Mouse (Mus musculus) cerebellum, postnatal 14 days (tissue): ENCODE measurements at regions not wholly inside any gene's neighbourhood (a gene's known extent, or its start where the extent isn't known, plus 50 kb on each side); places are given as distances from the start of the nearest gene placed in this dataset.

Source experiments
- DNase-seq, 2 experiments: peaks; one replicate each; pipeline ENCODE4 v3.0.0; 2021; ENCODE audit warnings: mixed read lengths in 2 of 2

DNA sequence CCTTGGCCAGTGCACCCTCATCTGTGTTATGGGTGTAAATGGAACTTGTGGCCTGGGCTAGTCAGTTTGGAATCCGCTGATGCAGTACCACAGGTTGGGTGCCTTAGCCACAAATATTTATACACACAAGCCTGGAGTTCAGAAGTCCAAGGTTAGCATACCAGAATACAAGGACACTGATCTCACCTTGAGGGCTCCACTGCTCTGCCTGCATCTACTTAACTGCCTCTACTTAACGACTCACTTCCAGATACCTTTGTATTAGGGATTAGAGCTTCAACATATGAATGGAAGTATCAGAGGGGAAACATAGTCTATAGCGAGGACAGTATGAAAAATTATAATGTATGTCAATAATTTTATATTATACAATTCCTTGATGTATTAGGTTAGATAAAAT lies 57.5 kb downstream of the Tmem174 start:
- DNase-seq = no peak

GRCm38 (mm10) chr13:98578426-98579066 lies 58.7 kb downstream of the Tmem174 start:
- no peak for DNase-seq

DNA sequence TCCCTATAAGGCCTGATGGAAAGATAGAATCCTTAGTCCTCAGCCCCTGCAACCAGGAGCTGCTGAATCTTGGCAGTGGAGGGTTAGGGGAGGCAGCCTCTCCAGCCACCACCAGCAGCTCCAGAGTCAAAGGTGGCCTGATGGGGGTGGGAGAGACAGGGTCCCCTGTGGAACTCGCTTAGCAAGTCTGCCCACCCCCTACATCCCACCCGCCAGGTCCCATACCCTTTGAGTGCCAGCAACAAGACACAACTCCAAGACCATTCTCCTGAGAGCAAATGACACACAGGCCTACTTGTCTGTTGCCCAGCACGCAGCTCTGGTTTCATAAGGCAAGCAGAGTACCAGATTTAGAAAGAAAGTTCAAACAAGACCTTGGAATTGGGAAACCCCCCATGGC lies 61.1 kb downstream of the Tmem174 start:
- DNase-seq = no peak

DNA sequence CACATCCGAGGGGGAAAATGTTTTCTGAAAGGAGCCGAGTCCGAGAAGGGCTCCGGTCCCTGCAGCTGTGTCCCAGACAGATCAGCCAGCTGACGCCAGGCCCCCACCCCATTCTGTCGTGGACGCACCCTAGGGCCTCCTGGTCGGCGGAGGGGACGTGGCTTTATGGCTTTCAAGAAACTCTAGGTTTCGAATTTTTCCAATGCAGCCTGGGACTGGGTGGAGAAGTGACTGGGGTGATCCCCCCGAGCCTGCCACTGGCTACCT lies 63.2 kb downstream of the Tmem174 start:
- DNase-seq = no peak

GRCm38 (mm10) chr13:98573261-98574056 lies 63.8 kb downstream of the Tmem174 start:
- DNase-seq = peak; percentile 19 to 20

GRCm38 (mm10) chr13:98572581-98573260 lies 64.5 kb downstream of the Tmem174 start:
- DNase-seq = peak; percentile 24 to 36

- no peak for DNase-seq
Observed at GRCm38 (mm10) chr13:98572011-98572570, 65.1 kb downstream of the Tmem174 start.

- DNase-seq = no peak
Observed at GRCm38 (mm10) chr13:98571051-98571450, 66.2 kb downstream of the Tmem174 start.

- DNase-seq = no peak
Observed at GRCm38 (mm10) chr13:98555693-98556092, 63.9 kb upstream of the Gm10320 start.

DNA sequence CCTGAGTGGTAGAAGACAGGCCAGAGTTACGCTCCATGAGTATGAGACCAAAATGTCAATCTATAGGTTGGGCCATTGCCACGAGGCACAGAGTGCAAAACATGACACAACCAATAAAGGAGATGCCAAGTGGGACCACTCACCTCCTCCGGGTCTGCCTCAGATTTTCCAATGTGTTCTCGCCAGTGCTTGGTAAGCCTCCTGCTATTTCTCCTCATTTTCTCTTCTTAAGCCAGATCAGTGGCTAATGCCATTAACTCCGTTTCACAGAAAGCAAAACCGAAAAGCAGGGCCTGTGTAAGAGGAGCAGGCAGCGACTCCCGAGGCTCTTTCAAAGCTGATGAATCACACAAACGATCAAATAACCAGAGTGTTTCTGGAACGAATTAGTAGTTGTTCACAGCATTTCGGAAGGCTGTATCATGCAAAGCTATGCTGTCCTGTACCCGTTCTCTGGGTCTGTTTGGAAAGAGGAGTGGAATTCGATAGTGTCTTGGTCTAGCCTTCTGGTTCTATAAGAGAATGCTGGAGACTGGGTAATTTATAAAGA lies 59.7 kb upstream of the Gm10320 start:
- DNase-seq = no peak

DNA sequence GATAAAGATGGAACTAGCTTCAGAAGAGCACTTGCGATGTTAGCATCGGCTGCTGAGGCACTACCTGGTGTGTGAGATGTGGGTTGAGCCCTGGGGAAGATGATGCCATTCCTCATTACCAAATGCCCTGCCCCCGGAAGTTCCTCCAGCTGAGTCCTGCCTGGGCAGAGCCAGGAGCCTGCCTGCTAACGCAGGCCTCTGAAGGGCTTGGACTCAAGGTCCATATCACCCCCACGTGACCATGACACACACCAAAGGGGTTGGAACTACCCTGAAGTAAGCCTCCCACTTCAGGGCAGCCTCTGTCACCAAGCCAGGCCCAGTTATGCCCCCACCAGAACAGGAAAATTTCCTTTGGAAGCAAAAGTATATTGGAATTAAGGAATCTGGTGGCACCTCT lies 55.4 kb upstream of the Gm10320 start:
- no peak for DNase-seq

- DNase-seq = no peak
Observed at GRCm38 (mm10) chr13:98546116-98546515, 54.3 kb upstream of the Gm10320 start.

GRCm38 (mm10) chr13:98545398-98545797 lies 53.6 kb upstream of the Gm10320 start:
- DNase-seq = no peak

DNA sequence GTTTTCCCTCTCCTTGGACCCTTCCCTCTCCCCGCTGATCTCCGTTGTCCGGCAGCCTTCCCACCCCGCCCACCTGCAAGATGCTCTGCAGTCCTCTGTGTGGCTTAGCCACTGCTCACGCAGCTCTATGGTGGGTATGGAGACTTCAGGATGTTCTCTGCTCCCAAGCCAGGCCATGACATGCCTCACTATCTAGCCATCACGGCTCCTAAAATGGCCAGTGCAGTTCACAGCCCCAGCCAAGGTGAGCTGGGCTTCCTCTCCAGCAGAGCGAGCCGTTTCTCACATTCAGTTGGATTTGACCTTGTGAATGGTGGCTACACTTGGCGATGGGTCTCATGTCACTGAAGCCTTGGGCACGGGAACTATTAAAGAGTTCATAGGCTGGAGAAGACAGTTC lies 52.2 kb upstream of the Gm10320 start:
- DNase-seq = no peak
